Mouse (Mus musculus): Measurements from ENCODE around the gene Tbc1d17.

The Tbc1d17 gene

DNA sequence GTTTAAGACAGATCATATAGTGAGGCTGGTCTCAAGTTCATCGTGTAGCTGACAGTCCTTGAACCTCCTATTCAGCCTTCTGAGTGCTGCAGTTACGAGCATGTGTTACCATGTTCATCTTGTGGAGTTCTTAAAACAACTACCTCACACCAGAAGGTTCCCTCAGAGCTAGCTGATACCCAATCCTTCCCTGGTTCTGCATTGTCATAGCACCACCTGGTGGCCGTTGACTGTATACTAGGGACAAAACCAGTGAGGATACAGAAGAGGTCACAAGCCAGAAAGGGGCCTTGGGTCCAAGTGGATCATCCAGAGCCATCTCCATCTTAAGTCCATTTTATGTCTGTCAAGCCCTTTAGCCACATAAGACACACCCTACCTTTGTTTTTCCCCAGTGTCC is 24.0 kb downstream of the Tbc1d17 start:
- DNase-seq (ENCODE audit: low spot score in 2 of 2): peak; percentile 64 to 78

DNA sequence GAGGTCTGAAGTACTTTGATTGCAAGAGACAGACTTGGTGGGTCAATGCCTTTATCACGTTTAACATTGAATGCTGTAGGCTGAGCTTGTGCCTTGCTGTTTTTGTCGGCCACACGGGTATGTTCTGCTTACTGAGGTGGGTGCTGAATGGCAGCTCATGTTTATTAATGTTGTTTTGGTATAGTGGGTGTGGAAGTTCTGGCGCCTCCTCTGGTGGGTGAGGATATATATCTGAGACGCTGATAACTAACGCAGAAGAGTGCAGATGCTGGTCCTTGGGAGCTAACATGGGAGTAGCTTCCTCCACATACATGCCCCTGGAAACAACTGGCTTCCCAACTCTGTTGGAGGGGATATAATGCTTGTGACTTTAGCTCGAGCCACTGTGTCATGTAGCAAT is 25.5 kb downstream of the Tbc1d17 start:
- DNase-seq (ENCODE audit: low spot score in 2 of 2): no peak

DNA sequence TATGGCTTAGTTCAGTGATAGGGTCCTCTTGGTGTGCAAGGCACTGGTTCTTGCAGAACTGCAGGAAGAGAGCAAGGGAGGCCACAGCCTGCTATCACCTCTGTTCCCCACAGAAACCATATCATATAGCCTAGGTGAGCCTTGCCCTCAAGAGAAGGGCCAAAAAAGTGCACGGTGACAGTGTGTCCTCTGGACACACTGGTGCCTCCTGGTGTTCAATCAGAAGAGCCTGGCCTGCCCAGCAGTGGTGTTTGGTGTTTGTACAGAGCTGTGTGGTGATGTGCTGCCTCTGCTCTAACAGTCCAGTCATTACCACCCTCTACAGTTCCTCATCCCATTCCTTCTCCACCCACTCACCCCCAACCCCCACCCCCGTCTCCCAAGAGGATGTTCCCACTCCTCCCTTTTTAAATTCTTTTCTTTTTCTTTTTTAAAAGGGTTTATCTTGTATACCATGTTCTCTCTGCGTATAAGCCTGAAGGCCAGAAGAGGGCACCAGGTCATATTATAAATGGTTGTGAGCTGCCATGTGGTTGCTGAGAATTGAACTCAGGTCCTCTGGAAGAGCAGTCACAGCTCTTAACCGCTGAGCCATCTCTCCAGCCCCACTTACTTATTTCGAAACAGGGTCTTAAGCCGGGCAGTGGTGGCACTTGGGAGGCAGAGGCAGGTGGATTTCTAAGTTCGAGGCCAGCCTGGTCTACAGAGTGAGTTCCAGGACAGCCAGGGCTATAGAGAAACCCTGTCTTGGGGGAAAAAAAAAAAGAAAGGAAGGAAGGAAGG is 27.0 kb downstream of the Tbc1d17 start:
- peak in 1 of 2 experiments; percentile 3 for DNase-seq (ENCODE audit: low spot score in 2 of 2)

DNA sequence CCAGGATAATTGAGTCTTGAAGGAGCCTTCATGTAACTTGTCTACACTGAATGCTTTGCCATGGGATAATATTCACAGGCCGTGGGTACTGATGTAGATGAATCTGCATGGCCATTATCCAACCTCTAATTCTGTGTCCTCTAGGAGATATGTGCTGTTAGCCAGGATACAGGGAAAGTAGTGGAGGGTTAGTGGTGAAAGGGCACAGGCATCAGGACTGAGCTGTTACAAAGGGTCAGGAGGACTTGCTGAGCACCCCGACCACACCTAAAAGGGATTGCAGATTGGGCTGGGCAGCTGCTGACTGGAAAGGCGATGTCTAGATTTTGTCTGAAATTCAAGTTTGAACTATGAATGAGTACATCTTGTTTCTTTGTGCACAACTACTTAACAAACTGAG is 28.4 kb downstream of the Tbc1d17 start:
- peak in 1 of 2 experiments; percentile 1 for DNase-seq (ENCODE audit: low spot score in 2 of 2)

DNA sequence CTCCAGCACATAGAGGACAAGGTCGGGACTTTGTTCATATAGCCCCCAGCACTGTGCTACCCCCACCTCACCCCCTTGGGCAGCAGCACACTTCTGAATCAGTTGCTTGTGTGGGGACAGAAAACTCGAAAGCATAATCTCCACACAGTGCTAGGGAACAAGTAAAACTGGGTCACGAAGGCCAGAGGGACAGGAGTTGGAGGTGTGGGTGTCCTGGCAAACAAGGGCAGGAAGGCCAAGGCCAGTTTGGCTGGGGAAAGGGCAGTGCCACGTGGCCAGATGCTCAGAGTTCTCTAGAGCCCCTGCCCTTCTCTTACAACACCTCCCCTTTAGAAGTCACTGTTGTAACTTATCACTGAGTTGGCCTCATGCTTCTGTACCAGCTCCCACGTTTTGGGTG is 29.0 kb downstream of the Tbc1d17 start:
- peak; percentile 0 to 5 for DNase-seq (ENCODE audit: low spot score in 2 of 2)

DNA sequence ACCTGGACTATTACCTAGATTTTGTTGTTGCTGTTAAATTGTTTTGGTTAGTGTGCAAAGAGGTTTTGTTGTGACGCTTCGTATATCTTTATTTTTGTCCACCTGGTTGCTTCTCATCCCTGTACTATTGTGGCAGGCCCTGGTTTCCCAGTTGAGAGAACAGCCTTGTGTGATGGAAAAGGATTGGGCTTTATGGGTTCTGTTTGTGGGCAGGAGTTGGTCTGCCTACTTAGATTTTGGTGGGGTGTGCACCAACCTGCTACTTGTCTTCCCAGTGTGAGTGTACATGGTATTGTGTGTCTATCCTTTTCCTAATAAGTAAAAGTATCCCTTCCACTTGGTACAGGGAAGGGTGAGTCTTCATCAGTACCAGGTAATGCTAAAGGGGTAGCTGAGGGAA is 29.5 kb downstream of the Tbc1d17 start:
- DNase-seq (ENCODE audit: low spot score in 2 of 2): no peak

DNA sequence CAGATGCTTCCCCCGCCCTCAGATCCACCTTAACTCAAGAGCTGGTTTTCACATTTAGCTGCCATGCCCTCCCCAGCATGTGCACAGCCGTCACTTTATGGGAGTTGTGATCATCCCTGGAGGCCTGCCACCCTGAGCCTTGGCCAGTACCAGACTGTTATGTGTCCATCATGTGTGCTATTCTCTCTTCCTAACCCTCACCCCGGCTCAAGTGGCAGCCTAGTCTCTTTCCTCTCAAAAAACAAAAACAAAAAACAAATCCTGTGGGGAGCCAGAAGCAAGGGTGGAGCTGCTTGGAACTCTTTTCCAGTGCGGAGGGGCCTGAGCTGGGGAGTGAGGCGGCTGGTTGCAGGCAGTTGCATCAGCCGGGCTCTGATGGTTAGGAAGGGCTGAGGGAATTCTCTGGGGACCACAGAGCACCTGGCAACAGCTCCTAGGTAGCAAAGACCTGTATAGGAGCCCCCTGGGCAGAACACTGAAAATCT is 30.1 kb downstream of the Tbc1d17 start:
- peak; percentile 3 to 41 for DNase-seq (ENCODE audit: low spot score in 2 of 2)

DNA sequence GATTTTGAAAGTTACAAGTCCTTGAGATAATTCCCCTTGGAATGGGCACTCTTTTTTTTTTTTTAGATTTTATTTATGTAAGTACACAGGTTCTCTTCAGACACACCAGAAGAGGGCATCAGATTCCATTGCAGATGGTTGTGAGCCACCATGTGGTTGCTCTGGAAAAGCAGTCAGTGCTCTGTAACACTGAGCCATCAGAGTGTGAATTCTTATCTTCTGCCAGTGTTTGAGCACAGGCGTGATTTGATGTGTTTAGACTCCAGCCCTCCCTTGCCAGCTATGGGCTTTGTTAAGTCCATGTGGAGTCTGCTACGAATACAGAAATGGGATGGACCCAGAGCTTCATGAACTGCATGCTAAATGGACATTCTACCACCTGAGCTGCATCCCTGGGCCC is 30.7 kb downstream of the Tbc1d17 start:
- peak in 1 of 2 experiments; percentile 4 for DNase-seq (ENCODE audit: low spot score in 2 of 2)

DNA sequence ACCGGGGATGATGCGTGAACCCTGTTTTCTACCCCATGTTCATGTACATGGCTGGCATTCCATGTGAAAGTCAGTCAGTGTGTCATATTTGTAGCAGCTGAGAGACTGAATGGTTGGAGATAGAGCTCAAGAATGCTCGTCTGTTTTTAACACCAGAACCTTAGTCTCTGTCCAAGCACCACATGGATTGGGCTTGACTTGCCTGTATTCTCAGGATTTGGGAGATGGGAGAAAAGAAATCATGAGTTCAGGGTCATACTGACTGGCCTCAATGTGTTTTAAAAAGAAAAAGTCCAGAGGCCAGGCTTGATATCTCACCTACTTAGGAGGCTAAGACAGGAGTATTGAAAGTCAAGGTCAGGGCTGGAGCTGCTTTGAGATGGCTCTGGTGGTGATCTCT is 31.4 kb downstream of the Tbc1d17 start:
- no peak for DNase-seq (ENCODE audit: low spot score in 2 of 2)

DNA sequence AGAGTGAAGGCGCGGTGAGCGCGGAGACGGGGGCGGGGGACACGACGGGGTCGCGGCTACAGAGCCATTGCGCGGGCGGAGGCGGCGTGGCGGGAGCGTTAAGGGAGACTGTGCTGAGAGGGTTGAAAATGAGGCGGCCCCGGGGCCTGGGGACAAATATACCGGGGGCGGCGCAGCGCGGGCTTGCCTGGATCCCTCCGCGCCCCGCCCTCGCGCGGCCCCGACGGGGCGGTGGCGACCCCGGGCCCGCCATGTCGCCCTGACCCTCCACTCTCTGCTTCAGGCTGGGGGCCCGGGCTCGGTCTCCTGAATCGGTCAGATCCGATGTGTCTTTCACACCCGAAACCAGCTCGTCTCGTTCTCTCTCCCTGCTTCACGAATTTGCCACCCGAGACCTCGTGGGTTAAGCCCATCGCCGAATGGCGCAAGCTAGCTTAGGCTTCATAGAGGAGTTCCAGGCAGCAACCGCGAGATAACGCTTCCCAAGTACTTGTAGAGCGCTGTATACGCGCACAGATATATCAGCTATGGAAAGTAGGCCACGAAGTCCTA is 32.3 kb downstream of the Tbc1d17 start, which contains the start of gene Atf5:
Atf5 (minus strand) TSS at position 189 of the 552 bp plus-strand sequence.
- peak in 1 of 2 experiments; percentile 30 for DNase-seq (ENCODE audit: low spot score in 2 of 2)

DNA sequence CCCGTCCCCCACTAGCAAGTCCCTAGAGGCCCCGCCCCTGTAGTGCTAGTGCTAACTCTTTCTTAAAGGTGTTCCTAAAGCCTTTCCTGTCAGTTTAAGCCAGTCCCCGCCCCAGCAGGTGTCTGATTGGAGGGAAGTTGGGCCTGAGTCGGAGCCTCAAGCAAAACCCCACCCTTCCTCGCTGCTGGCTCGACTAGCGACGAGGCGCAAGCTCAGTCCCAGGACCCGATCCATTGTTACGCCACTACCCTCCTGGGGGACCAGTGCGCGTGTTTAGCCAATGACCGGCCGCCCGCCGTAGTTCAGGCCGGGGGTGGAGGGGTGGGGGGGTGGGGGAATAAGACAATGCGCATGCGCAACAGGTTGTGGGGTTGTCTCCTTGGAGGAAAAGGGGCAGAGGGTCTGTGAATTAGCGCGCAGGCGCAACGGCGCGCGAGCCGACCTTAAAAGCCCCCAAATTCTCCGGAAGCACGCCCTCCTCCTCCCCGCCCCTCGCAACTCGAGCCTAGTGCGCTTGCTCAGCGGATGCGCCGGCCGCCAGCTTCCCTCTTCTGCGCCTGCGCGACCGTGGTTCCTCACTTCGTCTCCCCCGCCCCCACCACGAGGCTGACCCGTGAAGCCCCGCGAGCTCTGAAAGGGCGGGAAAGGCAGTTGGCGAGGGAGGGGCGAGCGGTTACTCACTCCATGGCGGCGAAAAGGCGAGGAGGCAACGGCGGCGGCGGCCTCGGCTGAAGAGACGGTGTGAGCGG is 33.0 kb downstream of the Tbc1d17 start, which contains the start of the genes Nup62 and Il4i1:
Nup62 (plus strand) TSS at position 368 of the 749 bp plus-strand sequence.
Il4i1 (plus strand) TSS at position 667 of the 749 bp plus-strand sequence.
- peak; percentile 96 to 98 for DNase-seq (ENCODE audit: low spot score in 2 of 2)

DNA sequence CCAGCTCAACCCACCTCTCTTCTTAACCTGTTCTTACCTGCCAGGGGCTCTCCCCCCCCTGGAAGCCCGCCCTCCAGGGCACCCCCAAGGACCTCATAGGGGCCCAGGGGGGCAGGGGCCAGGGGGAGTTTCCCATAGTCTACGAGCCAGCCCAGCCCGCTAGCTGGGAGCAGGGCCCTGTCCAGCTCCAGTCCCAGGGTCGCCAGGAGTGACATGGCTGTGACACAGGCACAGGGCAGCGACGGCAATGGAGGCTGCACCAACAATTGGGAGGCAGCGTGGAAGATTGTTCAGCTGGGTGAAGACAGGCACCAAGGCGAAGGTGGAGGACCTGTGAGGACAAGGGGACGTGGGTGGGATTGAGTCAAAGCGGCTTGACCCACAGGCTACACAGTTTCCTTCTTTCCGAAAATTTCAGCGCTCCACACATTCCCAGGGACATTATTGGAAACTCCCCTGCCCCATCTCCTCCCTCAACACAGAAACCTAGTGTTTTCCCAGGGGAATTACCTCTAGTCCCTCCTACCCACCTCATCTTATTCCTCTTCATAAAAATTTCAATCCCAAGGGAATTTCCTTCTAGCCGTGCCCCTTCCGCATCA is 33.8 kb downstream of the Tbc1d17 start:
- no peak for DNase-seq (ENCODE audit: low spot score in 2 of 2)

DNA sequence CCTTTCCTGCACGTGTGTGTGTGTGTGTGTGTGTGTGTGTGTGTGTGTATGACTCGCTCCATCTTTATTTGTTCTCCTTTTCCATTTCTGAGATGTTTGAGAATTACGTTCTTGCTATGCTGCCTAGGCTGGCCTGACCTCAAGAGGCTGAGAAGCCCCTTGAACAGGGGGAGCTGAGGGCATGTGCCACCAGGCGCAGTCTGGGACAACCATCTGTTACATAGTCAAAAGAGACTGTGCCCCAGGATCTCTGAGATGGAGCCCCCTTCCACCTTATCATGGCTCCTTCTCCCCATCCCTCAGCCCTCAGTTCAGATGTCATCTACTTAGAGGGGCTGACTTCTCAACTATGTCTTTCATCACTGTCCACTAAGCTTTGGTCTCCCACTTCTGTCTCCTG is 34.5 kb downstream of the Tbc1d17 start:
- no peak for DNase-seq (ENCODE audit: low spot score in 2 of 2)

DNA sequence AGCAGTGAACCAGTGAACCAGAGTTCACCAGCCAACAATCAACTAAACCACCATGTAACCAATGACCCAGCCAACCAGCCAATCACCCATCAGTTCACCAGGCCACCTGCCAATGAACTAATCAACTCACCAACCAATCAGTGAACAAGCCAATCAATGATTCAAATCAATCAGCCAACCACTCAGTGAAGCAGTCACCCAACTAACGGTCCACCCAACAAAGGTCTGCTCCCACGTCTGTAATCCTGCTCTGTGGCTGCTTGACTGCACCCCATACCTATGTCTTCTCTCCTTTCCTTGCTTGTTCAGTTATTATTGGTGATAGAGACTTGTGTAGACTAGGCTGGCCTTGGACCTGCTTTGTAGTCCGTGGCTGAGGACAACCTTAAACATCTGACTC is 34.9 kb downstream of the Tbc1d17 start:
- DNase-seq (ENCODE audit: low spot score in 2 of 2): no peak

DNA sequence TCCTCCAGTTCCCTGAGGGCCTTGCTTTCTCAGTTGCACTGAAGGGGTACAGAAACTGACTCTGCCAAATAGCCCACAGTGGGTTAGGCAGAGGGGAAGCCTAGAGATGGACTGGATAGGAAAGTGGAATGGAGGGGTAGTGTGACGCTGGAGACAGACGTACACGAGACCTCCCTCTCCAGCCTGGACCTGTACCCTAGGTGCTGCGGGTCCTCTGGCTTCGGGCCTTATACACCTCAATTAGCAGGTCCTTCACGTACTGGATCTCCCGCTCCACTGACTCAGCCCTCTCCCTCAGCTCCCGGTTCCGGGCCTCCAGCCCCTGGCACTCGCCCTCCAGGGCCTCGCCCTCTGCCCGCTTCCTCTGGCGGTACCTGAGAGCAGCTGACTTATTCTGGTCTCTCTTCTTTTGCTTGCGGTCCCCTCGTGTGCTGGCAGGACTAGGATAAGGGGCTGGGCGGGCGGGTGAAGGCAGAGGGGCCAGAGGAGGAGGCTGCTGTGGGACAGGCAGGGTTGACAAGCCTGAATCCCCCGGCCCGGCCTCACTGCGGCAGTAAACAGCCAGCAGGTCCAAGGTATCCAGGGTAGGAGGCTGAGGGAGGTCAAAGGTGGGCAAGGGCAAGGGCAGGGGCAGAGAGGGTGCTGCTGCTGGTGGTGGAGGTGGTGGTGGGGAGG is 36.1 kb downstream of the Tbc1d17 start:
- DNase-seq (ENCODE audit: low spot score in 2 of 2): no peak

DNA sequence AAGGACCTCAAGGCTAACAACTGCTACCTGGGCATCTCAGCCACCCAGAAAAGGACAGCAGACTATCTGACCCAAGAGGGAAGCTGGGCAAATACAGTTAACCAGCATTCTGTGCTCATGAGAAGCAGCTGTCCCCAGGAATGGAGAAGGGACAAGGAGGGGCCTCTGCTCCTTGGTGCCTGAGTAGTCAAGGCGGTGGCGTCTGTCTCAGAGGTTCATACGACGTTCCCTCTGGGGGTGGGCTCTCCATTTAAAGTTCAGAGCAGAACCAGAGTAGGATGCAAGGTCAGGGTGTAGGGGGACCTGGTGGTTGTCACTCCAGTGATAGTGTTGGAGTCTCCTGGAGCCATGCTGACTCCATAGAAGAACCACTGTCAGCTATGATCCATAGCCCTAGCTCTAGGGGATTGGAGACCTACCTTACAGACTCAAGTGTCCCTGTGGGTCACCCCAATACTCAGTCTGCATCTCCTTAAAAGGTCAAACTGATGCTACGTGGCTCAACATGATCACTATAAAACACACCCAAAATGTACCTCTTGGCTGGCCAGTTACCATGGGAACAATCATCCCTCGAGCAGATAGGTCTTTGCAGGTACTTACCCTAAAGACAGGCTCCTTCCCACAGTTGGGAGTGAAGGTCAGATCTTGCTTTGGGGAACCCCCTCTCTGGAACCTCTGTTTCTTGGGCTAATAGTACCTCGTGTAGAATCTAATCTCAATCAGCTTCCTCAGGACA is 37.9 kb downstream of the Tbc1d17 start:
- no peak for DNase-seq (ENCODE audit: low spot score in 2 of 2)

DNA sequence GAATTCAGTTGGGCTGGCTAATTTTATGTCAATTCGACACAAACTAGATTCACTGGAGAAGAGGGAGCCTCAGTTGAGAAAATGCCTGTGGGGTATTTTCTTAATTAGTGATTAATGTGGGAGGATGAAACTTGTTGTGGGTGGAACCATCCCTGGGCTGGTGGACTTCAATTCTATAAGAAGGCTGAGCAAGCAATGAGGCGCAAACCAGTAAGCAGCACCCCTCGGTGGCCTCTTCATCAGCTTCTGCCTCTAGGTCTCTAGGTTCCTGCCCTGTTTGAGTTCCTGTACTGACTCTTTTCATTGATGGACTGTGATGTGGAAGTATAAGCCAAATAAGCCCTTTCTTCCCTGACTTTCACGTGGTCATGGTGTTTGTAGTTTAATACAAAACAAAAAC is 38.5 kb downstream of the Tbc1d17 start:
- no peak for DNase-seq (ENCODE audit: low spot score in 2 of 2)

DNA sequence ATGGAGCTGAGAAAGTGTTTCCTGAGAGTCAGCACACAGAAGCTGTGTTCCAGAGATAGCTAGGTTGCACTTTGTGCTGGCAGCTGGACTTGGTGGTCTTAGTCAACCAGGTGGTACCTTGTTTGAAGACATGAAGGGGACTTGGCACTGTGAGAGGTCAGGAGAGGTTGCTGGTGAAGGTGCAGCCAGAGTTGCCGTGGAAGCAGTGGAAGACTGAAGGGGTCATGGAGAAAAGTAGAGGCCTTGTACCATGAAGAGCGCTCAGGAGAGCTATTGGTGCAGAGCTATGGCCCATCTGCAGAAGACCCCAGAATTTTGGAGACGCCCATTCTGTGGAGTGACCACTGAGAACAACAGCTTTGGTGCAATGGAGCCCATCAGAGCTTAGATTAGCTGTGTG is 39.4 kb downstream of the Tbc1d17 start:
- no peak for DNase-seq (ENCODE audit: low spot score in 2 of 2)

DNA sequence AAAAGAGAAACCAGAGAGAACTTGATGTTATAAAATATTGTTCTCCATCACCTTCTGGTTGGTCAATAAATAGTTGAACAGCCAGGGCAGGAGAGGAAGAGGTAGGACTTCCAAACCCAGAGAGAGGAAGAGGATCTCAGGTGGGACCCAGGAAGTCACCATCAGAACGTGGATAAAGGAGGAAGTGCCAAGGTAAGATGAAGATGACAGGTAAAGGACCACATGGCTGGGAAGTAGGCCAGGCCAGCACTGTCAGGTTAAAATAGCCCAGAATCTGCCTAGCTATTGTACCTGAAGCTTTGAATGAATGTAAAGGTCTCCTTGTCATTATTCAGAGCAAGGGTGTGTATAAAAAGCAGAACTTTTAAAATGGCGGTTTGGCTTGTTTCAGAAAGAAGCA is 40.0 kb downstream of the Tbc1d17 start:
- DNase-seq (ENCODE audit: low spot score in 2 of 2): no peak

DNA sequence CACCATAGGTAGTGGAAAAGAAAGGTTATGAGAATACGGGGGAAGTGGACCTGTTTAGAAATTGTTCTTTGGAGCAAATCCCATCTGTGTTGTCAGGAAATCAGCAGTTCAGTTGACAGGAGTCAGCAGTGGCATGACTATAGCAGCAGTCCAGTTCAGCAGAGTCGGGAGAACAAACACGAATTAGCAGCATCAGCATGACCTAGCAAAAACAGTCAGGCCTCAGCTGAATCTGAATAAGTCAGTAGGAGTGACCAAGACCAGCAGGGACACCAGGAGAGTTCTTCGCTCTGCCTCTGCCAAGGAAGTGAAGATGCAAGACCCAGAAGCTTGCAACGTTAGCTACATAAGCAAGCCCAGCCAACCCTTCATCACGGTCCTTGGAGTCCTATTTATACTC is 56.1 kb downstream of the Tbc1d17 start:
- no peak for DNase-seq (ENCODE audit: low spot score in 2 of 2)

DNA sequence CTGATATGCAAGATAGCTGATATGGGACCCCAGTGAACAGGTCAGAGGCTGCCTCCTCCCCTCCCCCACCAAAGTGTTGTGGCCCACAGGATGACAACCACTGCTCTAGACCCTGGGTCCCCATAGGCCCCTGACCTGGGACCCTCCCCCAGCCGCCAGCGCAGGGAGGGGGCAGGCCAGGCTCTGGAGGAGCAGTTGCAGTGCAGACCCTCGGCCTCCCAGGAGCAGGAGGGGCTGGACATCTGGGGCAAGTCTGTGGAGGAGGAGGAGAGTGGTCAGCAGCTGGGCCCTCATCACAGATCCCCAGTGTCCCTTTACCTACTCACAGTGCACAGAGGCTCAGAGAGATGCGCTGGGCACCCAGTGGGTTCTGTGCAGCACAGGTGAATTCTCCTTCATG is 58.8 kb downstream of the Tbc1d17 start:
- no peak for DNase-seq (ENCODE audit: low spot score in 2 of 2)

Data from spleen, postnatal 14 days (tissue).